Mouse (Mus musculus): ENCODE measurements around the gene Ube2d1. TPM values are rescaled to one million over a fixed set of nuclear protein-coding genes. Genes with fewer than 3 reads are reported as not detected.
A peak's percentile ranks its signal among the peaks of the same experiment; 100 is the strongest.

Gene Ube2d1
- polyA plus RNA-seq, 1 experiment from 2014 or later, result 176 TPM

DNA sequence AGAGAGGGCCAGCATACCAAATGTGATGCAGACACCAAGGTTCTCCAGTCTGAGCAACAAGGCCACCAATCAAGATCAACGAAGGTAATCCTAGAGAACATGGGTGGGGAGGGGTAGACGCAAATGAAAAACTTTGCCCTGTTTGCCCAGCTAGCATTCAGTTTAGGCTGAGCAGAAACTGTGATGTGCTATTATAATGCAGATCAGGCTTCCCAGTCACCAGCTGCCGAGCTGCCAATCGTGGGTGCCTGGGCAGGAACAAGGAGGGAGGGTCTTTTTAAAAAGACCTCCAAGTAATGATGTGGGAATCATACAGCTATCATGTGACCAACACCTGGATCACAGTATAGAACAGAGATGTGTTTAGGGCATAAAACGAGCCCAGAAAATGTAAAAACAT is 62.0 kb downstream of the Ube2d1 start:
- no peak for DNase-seq (ENCODE audit: low spot score, missing footprints)
- Histone ChIP-seq H3K27me3 (ENCODE audit: control insufficient read depth, insufficient read depth, low read length) (no peaks in the 10 kb centered on the region), H3K4me1 (ENCODE audit: control insufficient read depth, insufficient read depth, low read length) (no peaks in the 10 kb centered on the region), H3K27ac (ENCODE audit: low read depth, low read length) (no peak overlapping the region), H3K9me3 (ENCODE audit: control insufficient read depth, low read length) (no peaks in the 10 kb centered on the region), H3K4me3 (ENCODE audit: low read depth, low read length) (no peak overlapping the region), H3K9ac (ENCODE audit: low read length) (no peak overlapping the region), H3K4me2 (no peak overlapping the region), H3K36me3 (ENCODE audit: control insufficient read depth, insufficient read depth, low read length) (peaks cover 12% of the 10 kb centered on the region)
- no peak; the same call in 1 of the 2 replicates for ATAC-seq (ENCODE audit: low FRiP score)
- WGBS, result 64% methylated on average over 5 of the region's 5 CpGs

DNA sequence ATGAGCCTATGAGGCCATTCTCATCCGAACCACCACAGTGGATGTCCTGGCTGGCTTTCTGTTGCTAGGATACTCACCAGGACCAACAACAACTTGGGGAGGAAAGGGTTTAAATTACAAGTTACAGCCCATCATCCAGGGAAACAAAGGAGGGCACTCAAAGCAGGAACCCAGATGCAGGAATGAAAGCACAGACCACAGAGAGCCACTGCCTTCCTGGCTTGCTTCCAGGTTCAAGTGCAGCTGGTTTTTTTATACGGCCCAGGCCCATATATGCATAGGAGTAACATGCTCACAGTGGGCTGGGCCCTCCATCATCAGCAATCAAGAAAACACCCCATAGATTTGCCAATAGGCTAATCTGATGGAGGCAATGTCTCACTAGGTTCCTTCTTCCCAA is 62.4 kb downstream of the Ube2d1 start:
- no peak for DNase-seq (ENCODE audit: low spot score, missing footprints)
- no peak for ATAC-seq (ENCODE audit: low FRiP score)
- Histone ChIP-seq H3K9me3 (ENCODE audit: control insufficient read depth, low read length) (no peaks in the 10 kb centered on the region), H3K4me3 (ENCODE audit: low read depth, low read length) (no peak overlapping the region), H3K4me2 (no peak overlapping the region), H3K27me3 (ENCODE audit: control insufficient read depth, insufficient read depth, low read length) (no peaks in the 10 kb centered on the region), H3K4me1 (ENCODE audit: control insufficient read depth, insufficient read depth, low read length) (no peaks in the 10 kb centered on the region), H3K36me3 (ENCODE audit: control insufficient read depth, insufficient read depth, low read length) (peaks cover 10% of the 10 kb centered on the region), H3K27ac (ENCODE audit: low read depth, low read length) (no peak overlapping the region), H3K9ac (ENCODE audit: low read length) (no peak overlapping the region)
- WGBS, result 77% methylated on average over 2 of the region's 2 CpGs

DNA sequence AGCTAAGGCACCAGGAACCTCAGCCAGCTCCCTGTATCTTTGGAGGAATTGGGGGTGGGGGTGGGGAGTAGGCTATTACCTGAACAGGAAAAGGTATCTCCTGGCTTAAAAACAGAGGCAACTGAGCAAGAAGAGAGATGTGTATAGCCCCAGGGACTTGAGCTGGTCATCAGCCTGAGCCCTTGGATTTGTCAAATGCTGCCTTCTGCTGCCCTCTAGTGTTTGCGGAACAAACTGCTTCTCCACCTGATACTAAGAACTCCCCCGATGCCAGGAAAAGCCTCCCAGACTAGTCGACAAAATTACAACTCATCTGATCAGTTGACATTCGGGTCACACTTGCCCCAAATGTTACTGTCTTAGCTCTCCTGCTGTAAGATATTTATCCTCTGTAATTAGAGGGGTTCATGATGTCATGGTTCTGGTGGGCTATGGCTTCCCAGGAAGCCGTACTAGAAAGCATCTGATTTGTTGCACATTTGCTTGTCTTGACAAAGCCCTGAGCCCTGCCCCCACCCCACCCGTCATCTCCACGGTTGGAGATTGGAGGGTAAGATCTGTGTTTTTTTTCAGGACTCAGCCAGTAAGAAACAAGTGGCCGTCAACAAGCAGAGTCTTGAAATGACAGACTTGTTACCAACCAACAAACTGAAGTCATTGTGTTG is 66.7 kb downstream of the Ube2d1 start:
- Histone ChIP-seq H3K9me3 (ENCODE audit: control insufficient read depth, low read length) (no peaks in the 10 kb centered on the region), H3K4me3 (ENCODE audit: low read depth, low read length) (no peak overlapping the region), H3K36me3 (ENCODE audit: control insufficient read depth, insufficient read depth, low read length) (no peaks in the 10 kb centered on the region; the same call in 1 of the 2 replicates), H3K4me1 (ENCODE audit: control insufficient read depth, insufficient read depth, low read length) (no peaks in the 10 kb centered on the region), H3K9ac (ENCODE audit: low read length) (no peak overlapping the region), H3K4me2 (no peak overlapping the region), H3K27ac (ENCODE audit: low read depth, low read length) (no peak overlapping the region), H3K27me3 (ENCODE audit: control insufficient read depth, insufficient read depth, low read length) (no peaks in the 10 kb centered on the region)
- ATAC-seq (ENCODE audit: low FRiP score), result peak; percentile 66
- DNase-seq (ENCODE audit: low spot score, missing footprints), result peak; percentile 95
- 20% methylated on average over 8 of the region's 8 CpGs for WGBS

DNA sequence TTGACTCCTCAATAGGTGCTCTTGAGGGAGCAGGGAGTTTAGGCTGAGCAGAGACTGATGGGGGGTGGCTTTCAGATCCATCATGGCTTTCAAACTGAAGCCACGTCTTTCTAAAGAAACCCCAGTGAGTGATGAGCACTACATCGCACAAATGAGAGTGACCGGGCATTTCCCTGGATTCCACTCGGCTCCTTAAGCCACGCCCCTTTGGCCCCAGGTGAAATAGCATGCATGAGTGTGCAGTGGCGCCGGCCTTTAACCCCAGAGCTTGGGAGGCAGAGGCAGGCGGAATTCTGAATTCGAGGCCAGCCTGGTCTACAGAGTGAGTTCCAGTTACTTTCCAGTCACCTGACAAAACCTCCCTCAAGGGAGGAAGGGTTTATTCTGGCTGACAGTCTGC is 69.1 kb downstream of the Ube2d1 start:
- Histone ChIP-seq H3K4me2 (no peak overlapping the region), H3K27ac (ENCODE audit: low read depth, low read length) (no peak overlapping the region), H3K36me3 (ENCODE audit: control insufficient read depth, insufficient read depth, low read length) (no peaks in the 10 kb centered on the region), H3K9ac (ENCODE audit: low read length) (no peak overlapping the region), H3K4me3 (ENCODE audit: low read depth, low read length) (no peak overlapping the region), H3K4me1 (ENCODE audit: control insufficient read depth, insufficient read depth, low read length) (no peaks in the 10 kb centered on the region), H3K27me3 (ENCODE audit: control insufficient read depth, insufficient read depth, low read length) (no peaks in the 10 kb centered on the region), H3K9me3 (ENCODE audit: control insufficient read depth, low read length) (no peaks in the 10 kb centered on the region)
- ATAC-seq (ENCODE audit: low FRiP score) (no peak), DNase-seq (ENCODE audit: low spot score, missing footprints) (no peak)
- WGBS, result 76% methylated on average over 9 of the region's 9 CpGs

Other genes with a start within 250 kb of the Ube2d1 start
- gene Bicc1, start 125.6 kb downstream of the Ube2d1 start, polyA plus RNA-seq (2014; fragmentation: Nextera tagmentation; extraction: Ambion mirVana), result 9.2 and 9.6 TPM in 2 replicates
- 101 and 111 TPM in 2 replicates for gene Tfam, start 47.0 kb downstream of the Ube2d1 start, polyA plus RNA-seq (2014; fragmentation: Nextera tagmentation; extraction: Ambion mirVana)
- 152 and 155 TPM in 2 replicates for gene Cisd1, start 59.7 kb upstream of the Ube2d1 start, polyA plus RNA-seq (2014; fragmentation: Nextera tagmentation; extraction: Ambion mirVana)
- 24.8 and 24.9 TPM in 2 replicates for gene Ipmk, start 62.5 kb upstream of the Ube2d1 start, polyA plus RNA-seq (2014; fragmentation: Nextera tagmentation; extraction: Ambion mirVana)

Data from midbrain, embryonic 11.5 days (tissue).